Mouse (Mus musculus): Measurements from ENCODE around the gene Tnpo1.

DNA sequence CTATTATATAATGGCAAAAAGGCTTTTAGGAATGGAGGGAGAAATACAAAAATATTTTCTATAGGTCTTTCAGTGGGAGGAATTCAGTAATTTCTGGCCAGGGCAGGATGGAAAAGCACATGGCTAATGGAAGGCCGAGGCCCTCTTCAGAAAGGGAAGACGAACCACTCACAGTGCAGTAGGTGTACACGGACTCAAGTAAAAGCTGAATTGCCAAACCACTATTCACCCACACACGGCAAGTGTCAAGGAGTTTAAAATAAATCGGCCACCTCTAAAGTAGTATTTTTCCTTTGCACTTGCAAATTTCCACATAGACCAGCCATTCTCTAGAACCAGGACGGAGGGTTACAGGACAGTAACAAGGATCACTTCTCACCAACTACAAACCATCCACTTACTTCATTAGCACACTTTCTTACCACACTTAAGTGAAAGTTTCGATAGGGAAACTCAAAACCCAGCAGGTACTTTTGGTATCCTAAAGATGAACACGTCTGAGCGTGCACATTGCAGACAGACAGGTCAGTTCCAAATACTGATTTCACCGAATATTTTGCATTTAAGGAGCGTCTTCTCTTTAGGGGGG lies 1.2 kb downstream of the Tnpo1 start:
- no peak for TF ChIP-seq POLR2A (IDR thresholded peaks at IDR 0.05; ENCODE audit: low read depth, low read length)
- TF ChIP-seq CTCF (IDR thresholded peaks at IDR 0.05; ENCODE audit: extremely low read depth, insufficient read depth, insufficient read length, insufficient replicate concordance) = no peak
